Mouse (Mus musculus) E14TG2a.4 (cell line): ENCODE results near the gene Stra6l.

Source experiments
- CTCF ChIP-seq: conservative IDR thresholded peaks from 2 replicates; pipeline ENCODE4 v1.5.1; 2014; ENCODE audit warnings: low read length
- NANOG ChIP-seq: IDR thresholded peaks from 2 replicates; pipeline ENCODE4 v1.6.1; 2014; ENCODE audit warnings: borderline replicate concordance, low read length, mixed read lengths
- POU5F1 ChIP-seq: IDR thresholded peaks from 2 replicates; pipeline ENCODE4 v1.6.1; 2014; ENCODE audit warnings: low read length, borderline replicate concordance

GRCm38 (mm10) chr4:45872147-45872546, 23.7 kb downstream of the Stra6l start:
- TF ChIP-seq CTCF, result no peak
- TF ChIP-seq POU5F1, result no peak
- no peak for TF ChIP-seq NANOG
